Mouse (Mus musculus) cerebellum, adult 2 months (tissue): ENCODE data around the gene Ddx5.

ENCODE experiments used
- CTCF ChIP-seq: fragments of 200-500 bp; IDR thresholded peaks from 2 replicates; pipeline ENCODE4 v1.5.1; 2011; ENCODE audit warnings: low read depth, mild to moderate bottlenecking, control low read depth, low read length, moderate library complexity, borderline replicate concordance; ENCODE audit not compliant: insufficient read depth
- POLR2A ChIP-seq: fragments of 200-500 bp; IDR thresholded peaks from 2 replicates; pipeline ENCODE4 v1.6.1; 2011; ENCODE audit warnings: low read length, control low read depth, borderline replicate concordance; ENCODE audit not compliant: insufficient read depth

DNA sequence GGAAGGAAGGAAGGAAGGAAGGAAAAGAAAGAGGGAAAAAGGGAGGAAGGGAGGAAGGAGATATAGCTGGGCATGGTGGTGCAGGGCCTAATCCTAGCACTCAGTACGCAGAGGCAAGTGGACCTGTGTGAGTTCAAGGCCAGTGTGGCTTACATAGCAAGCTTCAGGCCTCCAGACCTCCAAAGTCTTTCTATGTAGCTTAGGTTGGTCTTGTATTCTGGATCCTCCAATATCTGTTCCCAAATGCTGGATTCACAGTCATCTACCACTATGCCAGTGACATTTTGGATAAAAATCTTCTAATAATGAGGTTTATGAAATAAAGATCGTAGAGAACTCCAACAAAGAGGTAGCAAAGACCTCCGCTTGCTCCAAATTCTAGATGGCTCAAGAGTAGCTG is 47.2 kb downstream of the Ddx5 start:
- TF ChIP-seq POLR2A: no peak
- no peak for TF ChIP-seq CTCF
